Mouse (Mus musculus) liver, embryonic 11.5 days (tissue): ENCODE data around the gene Cited4. TPM values are rescaled to one million over a fixed set of nuclear protein-coding genes. Genes with fewer than 3 reads are reported as not detected.

ENCODE experiments used
- ATAC-seq: fragments of 200-750 bp; cut with Nextera tagmentation; replicated peaks from 2 replicates; pipeline ENCODE4 v1.8.0; 2017; ENCODE audit warnings: moderate number of reproducible peaks, mild to moderate bottlenecking, moderate TSS enrichment, moderate library complexity; ENCODE audit not compliant: low FRiP score
- DNase-seq: peaks from one replicate; pipeline ENCODE4 v3.0.0-alpha.2; 2017; ENCODE audit warnings: low spot score
- H3K27ac ChIP-seq: fragments of 300-500 bp; sonication (generic); 2 replicates; pipeline ENCODE4 v1.5.1; 2014; ENCODE audit warnings: mild to moderate bottlenecking, low read depth, low read length, control low read depth
- H3K27me3 ChIP-seq: fragments of 300-500 bp; sonication (generic); replicated peaks from 2 replicates; pipeline ENCODE4 v1.6.1; 2014; ENCODE audit warnings: low read length, mixed read lengths; ENCODE audit not compliant: control insufficient read depth, insufficient read depth
- H3K36me3 ChIP-seq: fragments of 300-500 bp; sonication (generic); 2 replicates; pipeline ENCODE4 v1.6.1; 2014; ENCODE audit warnings: mild to moderate bottlenecking, low read length, moderate library complexity, mixed read lengths; ENCODE audit not compliant: control insufficient read depth, insufficient read depth
- H3K4me1 ChIP-seq: fragments of 300-500 bp; sonication (generic); replicated peaks from 2 replicates; pipeline ENCODE4 v1.6.1; 2014; ENCODE audit warnings: low read length, mixed read lengths; ENCODE audit not compliant: control insufficient read depth, insufficient read depth
- H3K4me2 ChIP-seq: fragments of 300-500 bp; sonication (generic); 2 replicates; pipeline ENCODE4 v1.6.1; 2014; ENCODE audit warnings: mild to moderate bottlenecking, control low read depth, moderate library complexity
- H3K4me3 ChIP-seq: fragments of 300-500 bp; sonication (generic); 2 replicates; pipeline ENCODE4 v1.5.1; 2014; ENCODE audit warnings: low read depth, low read length, control low read depth
- H3K9ac ChIP-seq: fragments of 300-500 bp; sonication (generic); 2 replicates; pipeline ENCODE4 v1.6.1; 2014; ENCODE audit warnings: low read depth, low read length, control low read depth
- H3K9me3 ChIP-seq: fragments of 300-500 bp; sonication (generic); 2 replicates; pipeline ENCODE4 v1.6.1; 2016; ENCODE audit warnings: low read length, inconsistent platforms, mixed read lengths; ENCODE audit not compliant: control insufficient read depth
- WGBS: fragments of 180-500 bp; shearing (Covaris S2); extraction: QIAGEN DNeasy Blood & Tissue Kit; methylation state at CpG from one replicate; pipeline ENCODE4 v1.1.7; 2014; 5-methylcytosine and 5-hydroxymethylcytosine counted together
- polyA plus RNA-seq: library from polyadenylated mRNA; unstranded; fragments of >200 nt; fragmentation: Nextera tagmentation; extraction: Ambion mirVana; gene quantifications from 2 replicates; pipeline ENCODE4 v1.2.1, GENCODE M21; 2014

Gene Cited4
- 232 and 242 TPM in 2 replicates for polyA plus RNA-seq

DNA sequence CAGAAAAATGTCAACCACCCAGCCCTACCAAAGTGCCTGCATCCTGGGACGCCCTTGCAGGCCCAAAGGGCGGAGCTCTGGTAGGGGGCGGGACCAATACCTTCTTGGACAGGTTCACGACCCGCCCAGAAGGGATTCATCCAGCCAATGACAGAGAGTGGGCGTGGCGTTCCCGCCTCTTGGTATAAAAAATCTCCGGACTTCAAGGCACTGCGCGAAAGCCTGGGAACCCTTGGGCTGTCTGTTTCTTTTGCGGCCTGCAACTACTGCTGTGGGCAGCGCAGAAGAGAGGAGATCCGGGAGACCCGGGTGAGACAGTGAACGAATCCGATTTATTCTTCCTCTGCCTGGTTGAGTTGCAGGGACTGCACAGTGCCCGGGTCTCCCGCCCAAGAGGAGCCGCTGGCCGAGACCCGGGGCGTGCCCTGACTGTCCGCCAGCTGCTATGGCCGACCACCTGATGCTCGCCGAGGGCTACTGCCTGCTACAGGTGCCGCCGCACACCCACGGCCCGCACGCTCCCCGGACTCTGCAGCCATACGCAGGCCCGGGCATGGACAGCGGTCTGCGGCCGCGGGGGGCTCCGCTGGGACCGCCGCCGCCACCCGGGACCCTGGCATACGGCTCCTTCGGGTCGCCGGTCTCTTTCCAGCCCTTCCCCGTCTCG lies at the start of gene Cited4:
Gene Cited4, plus strand, starts transcription at position 215 of the 667 bp plus-strand sequence.
- DNase-seq (peak; percentile 94), ATAC-seq (peak; percentile 80)
- peak within 1 kb of the TSS; percentile 96 for H3K9ac ChIP-seq
- peak within 1 kb of the TSS; percentile 96 for H3K27ac ChIP-seq
- 1% methylated on average over 48 of the region's 50 CpGs for WGBS
- no peaks in the 10 kb centered on the region for H3K36me3 ChIP-seq
- H3K4me1 ChIP-seq, result peaks cover 28% of the 10 kb centered on the region
- peak within 1 kb of the TSS; percentile 87 for H3K4me2 ChIP-seq
- no peaks in the 10 kb centered on the region for H3K9me3 ChIP-seq
- peaks cover 7% of the 10 kb centered on the region for H3K27me3 ChIP-seq
- peak within 1 kb of the TSS; percentile 98 for H3K4me3 ChIP-seq

DNA sequence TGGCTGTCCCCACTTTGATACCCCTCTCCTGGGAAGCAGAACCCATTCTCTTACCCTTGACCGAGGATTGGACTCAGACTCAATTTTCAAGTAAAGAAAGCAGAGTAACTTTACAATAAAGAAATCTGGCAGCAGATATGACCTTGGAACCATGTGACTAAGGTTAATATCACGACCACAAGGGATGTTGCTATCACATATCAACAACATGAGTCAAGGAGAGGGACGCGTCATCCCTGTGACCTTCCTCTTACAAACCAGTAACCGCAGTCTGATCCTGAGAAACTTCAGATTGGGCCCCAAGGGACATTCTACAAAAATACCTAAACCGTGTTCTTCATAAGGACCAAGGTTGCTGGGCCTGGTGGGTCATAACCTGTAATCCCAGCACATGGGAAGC lies 38.6 kb upstream of the Cited4 start:
- DNase-seq (no peak), ATAC-seq (no peak)
- Histone ChIP-seq H3K4me3 (no peak overlapping the region), H3K27ac (no peak overlapping the region), H3K27me3 (no peaks in the 10 kb centered on the region), H3K9me3 (no peaks in the 10 kb centered on the region), H3K36me3 (no peaks in the 10 kb centered on the region), H3K9ac (no peak overlapping the region), H3K4me1 (peaks cover 31% of the 10 kb centered on the region), H3K4me2 (no peak overlapping the region)
- WGBS, result 71% methylated on average over 6 of the region's 6 CpGs

DNA sequence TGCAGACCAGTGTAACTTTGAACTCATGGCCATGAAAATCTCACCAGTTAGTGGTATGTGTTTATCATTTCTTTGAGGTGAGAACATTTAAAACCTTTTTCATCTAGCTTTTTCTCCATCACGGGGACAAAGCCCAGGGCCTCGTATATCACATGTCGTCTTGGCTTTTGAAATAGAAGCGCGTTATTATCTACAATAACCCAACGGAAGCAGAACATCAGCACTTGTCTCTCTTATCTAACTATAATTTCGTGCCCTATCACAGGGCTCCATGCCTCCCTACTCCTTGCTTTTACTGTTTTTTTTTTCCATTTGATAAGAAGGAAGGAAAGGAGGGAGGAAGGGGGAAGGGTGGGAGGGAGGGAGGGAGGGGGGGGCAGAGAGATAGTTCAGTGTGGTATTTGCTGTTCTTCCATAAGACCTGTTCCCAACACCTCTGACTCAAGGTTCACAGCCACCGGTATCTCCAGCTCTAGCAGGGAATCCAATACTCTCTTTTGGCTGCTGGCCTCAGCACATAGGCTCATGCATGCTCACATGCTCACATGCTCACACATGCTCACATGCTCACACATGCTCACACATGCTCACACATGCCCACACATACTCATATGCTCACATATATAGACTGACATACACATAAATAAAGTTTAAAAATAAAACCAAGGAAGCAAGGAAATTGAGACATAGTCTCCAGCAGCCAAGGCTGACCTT lies 36.0 kb upstream of the Cited4 start:
- no peaks in the 10 kb centered on the region for H3K36me3 ChIP-seq
- H3K9me3 ChIP-seq, result no peaks in the 10 kb centered on the region
- peaks cover 40% of the 10 kb centered on the region for H3K4me1 ChIP-seq
- H3K27ac ChIP-seq, result peak overlapping the region; percentile 94
- peak overlapping the region; percentile 35 for H3K9ac ChIP-seq
- no peaks in the 10 kb centered on the region for H3K27me3 ChIP-seq
- ATAC-seq (peak; percentile 78), DNase-seq (no peak)
- H3K4me3 ChIP-seq, result no peak overlapping the region
- peak overlapping the region; percentile 42 for H3K4me2 ChIP-seq
- 26% methylated on average over 8 of the region's 8 CpGs for WGBS

DNA sequence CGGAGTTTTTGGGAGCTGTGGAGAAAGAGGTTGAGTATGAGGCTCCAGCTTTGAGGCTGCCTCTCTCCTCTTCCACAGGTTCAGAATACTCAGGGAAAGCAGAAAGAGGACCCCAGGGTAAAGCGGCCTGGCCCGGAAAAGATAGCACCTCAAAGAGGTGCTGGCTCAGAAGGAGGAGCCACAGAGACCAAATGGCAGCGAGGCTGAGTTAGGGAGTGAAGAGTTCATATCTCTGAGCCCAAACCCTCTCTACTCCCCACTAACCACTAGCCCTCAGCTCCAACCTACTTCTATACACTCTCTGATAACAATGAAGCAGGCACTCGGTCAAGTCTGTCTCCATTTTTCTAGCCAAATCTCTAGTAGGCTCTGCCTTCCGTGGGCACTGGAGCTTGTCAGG lies 34.5 kb upstream of the Cited4 start:
- peak overlapping the region; percentile 41 for H3K9ac ChIP-seq

DNA sequence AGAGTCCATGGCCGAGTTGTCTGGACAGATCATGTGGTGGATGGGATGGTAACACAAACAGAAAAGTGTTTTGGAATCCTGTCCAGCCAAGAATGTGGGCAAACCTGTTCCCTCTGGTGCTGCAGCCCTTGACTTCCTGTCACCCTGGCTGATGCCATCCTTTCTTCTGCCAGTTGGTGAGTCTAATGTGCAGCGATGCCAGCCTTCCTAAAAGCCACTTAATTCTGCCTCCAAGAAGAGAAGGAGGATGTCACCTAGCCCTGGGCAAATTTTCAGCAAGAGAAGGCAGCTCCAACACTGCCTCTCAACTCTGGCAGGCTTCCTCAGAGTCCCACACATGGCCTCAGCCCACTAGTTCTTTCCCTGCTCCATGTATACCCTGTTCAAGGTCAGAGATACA lies 31.0 kb upstream of the Cited4 start:
- no peak overlapping the region for H3K4me2 ChIP-seq
- H3K36me3 ChIP-seq, result no peaks in the 10 kb centered on the region
- H3K27ac ChIP-seq, result no peak overlapping the region
- DNase-seq (no peak), ATAC-seq (no peak)
- H3K27me3 ChIP-seq, result no peaks in the 10 kb centered on the region
- no peaks in the 10 kb centered on the region for H3K9me3 ChIP-seq
- H3K9ac ChIP-seq, result no peak overlapping the region
- 80% methylated on average over 2 of the region's 2 CpGs for WGBS
- H3K4me3 ChIP-seq, result no peak overlapping the region
- peaks cover 26% of the 10 kb centered on the region for H3K4me1 ChIP-seq

More for the DNA sequence above, 34.5 kb upstream of the Cited4 start:
- Histone ChIP-seq H3K4me3 (no peak overlapping the region), H3K9me3 (no peaks in the 10 kb centered on the region), H3K36me3 (no peaks in the 10 kb centered on the region), H3K27me3 (no peaks in the 10 kb centered on the region), H3K4me2 (peak overlapping the region; percentile 28), H3K27ac (peak overlapping the region; percentile 94), H3K4me1 (peaks cover 36% of the 10 kb centered on the region)
- peak; percentile 42 for DNase-seq
- whole genome bisulfite sequencing, result 22% methylated on average over 6 of the region's 6 CpGs
- ATAC-seq, result peak; percentile 92

DNA sequence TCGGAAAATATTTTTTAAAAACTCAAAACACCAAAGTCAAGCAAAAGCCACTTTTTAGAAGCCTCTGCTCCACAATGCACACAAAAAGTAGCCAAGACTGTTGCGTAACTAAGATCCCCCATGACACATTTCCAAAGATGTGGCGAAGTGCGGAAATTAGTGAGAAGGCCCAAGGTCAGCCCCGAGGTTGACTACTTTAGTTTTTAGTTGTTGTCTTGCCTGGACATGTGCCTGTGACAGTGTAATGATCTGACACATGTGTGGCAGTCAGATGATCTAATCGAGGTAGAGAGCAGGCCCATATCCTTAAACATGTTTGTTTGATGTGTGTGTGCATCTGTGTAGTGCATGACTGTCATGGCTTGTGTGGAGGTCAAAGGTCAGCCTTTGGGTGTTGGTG lies 24.4 kb upstream of the Cited4 start:
- 91% methylated on average over 6 of the region's 6 CpGs for whole genome bisulfite sequencing
- H3K27me3 ChIP-seq, result no peaks in the 10 kb centered on the region; the same call in none of the 2 replicates
- no peaks in the 10 kb centered on the region for H3K36me3 ChIP-seq
- H3K4me3 ChIP-seq, result no peak overlapping the region
- no peak for ATAC-seq
- no peak overlapping the region for H3K9ac ChIP-seq
- DNase-seq, result no peak
- no peaks in the 10 kb centered on the region for H3K9me3 ChIP-seq
- no peaks in the 10 kb centered on the region for H3K4me1 ChIP-seq
- H3K27ac ChIP-seq, result no peak overlapping the region
- H3K4me2 ChIP-seq, result no peak overlapping the region

DNA sequence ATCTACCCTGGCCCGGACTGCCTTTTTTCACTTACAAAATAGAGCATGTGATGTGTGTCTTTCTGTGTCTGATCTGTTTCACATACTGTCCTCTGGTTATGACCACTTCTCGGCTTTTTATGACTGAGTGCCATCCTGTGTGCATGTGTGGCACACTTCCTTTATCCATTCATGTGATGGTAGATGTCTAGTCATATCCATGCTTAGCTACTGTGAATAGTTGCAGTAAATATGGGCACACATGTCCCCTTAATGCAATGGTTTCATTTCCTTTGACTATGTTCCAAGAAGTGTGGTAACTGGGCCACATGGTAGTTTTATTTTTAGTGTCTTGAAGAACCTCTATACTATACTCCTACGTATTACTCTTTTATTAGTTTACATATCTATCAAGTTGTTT lies 22.5 kb upstream of the Cited4 start:
- Histone ChIP-seq H3K27me3 (peaks cover 17% of the 10 kb centered on the region), H3K36me3 (no peaks in the 10 kb centered on the region), H3K4me1 (no peaks in the 10 kb centered on the region), H3K9me3 (no peaks in the 10 kb centered on the region), H3K9ac (no peak overlapping the region), H3K4me2 (no peak overlapping the region), H3K27ac (no peak overlapping the region), H3K4me3 (no peak overlapping the region)
- ATAC-seq (no peak), DNase-seq (no peak)
- WGBS, result 85% methylated on average over 3 of the region's 3 CpGs

DNA sequence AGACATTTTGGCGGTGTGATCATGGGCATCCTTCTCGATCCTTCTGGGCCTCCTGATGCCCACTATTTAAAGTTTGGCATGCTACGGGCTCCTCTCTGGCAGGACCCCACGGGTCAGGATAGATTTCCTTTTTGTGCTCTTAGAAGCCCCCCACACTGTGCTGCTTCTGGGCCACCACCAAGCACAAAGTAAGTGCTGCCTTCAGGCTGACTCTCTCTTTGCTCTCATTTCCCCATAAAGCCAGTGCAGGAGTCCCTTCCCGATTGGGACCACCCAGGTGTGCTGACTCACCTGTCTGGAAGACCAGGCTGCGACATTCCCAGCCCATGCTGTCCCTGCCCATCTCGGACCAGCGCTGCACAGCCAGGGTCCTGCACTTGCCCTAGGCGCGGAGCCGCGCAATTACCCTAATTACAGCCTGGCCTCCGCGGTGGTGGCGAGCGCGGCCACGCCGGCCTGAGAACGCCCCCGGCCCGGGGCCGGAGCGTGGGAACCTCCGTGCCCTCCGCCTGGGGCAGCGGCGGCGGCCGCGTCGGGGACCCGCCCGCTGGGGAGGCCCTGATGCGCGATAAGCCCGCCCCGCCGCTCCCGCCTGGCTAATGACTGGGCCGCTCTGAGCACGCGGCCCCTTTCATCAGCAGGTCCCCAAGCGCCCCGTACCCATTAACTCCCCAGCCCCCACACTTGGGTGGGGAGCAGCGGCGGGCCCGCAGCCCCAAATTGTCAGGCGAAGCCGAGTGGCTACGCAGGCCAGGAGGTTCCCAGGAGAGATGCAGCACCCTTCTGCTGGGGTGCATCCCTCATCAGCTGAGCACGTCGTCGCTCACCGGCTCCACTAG lies 16.8 kb upstream of the Cited4 start:
- H3K9ac ChIP-seq, result peak overlapping the region; percentile 69
- peak overlapping the region; percentile 98 for H3K4me2 ChIP-seq
- ATAC-seq (peak; percentile 90), DNase-seq (peak; percentile 61)
- no peak overlapping the region for H3K27ac ChIP-seq
- no peaks in the 10 kb centered on the region for H3K9me3 ChIP-seq
- H3K4me3 ChIP-seq, result peak overlapping the region; percentile 60
- H3K36me3 ChIP-seq, result no peaks in the 10 kb centered on the region
- peaks cover 13% of the 10 kb centered on the region; the same call in 1 of the 2 replicates for H3K4me1 ChIP-seq
- WGBS, result 5% methylated on average over 55 of the region's 55 CpGs
- peaks cover 45% of the 10 kb centered on the region for H3K27me3 ChIP-seq
